Mouse (Mus musculus): ENCODE measurements at regions not wholly inside any gene's neighbourhood (a gene's known extent, or its start where the extent isn't known, plus 50 kb on each side); places are given as distances from the start of the nearest gene placed in this dataset.

DNA sequence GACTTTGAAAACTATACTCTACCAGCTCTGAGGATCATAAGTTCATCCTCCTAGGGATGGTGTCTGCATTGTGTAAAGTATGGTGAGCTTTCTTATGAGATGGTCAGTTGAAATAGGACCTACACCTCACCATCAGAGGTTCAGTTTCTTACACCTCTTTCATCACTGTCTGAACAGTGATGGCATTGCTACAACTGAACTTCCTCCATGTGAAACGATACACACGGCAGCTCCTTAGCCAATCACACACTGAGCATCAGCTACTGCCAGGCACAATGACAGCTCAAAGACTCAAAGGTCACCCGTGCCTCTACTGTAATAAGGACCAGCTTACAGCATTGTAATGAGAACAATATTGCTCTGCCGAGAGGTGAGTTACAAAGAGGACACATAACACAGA is 145.0 kb downstream of the Tm2d1 start:
- H3K27me3 ChIP-seq (ENCODE audit: control insufficient read depth, insufficient read depth, low read length) = no peaks in the 10 kb centered on the region
- H3K36me3 ChIP-seq (ENCODE audit: control insufficient read depth, insufficient read depth, low read length) = no peaks in the 10 kb centered on the region
- H3K27ac ChIP-seq (replicated peaks; ENCODE audit: low read depth, low read length) = no peak overlapping the region
- WGBS = 74% methylated on average over 4 of the region's 4 CpGs
- DNase-seq = no peak
- no peaks in the 10 kb centered on the region; the same call in 1 of the 2 replicates for H3K4me1 ChIP-seq (ENCODE audit: control insufficient read depth, insufficient read depth, low read length)
- no peak for ATAC-seq (ENCODE audit: low FRiP score, low TSS enrichment)
- no peak overlapping the region for H3K4me3 ChIP-seq (replicated peaks; ENCODE audit: low read depth, low read length)
- no peak overlapping the region for H3K4me2 ChIP-seq (ENCODE audit: low read length)
- no peak overlapping the region for H3K9ac ChIP-seq (replicated peaks; ENCODE audit: low read length)
- no peaks in the 10 kb centered on the region for H3K9me3 ChIP-seq (ENCODE audit: control insufficient read depth, low read length)

DNA sequence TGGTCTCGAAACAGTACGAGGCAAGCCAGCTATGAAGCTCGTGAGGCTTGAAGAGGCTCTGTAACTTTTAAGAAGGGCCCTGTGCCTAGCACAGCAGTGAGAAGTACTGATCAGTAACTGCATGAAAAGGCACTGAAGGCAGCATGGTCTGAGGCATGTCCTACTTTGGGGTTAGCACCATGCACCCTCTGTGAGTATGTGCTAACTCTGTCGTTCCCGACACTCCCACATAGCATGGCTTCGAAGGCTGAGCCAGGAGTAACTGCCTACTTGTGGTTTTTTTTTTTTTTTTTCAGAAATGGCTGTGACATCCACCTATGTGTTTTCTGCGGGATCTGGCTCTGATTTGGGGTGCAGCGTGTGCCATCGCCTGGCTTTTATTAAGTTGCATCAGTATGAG is 145.6 kb downstream of the Tm2d1 start:
- no peak for ATAC-seq (ENCODE audit: low FRiP score, low TSS enrichment)
- WGBS = 89% methylated on average over 9 of the region's 9 CpGs
- no peak for DNase-seq

DNA sequence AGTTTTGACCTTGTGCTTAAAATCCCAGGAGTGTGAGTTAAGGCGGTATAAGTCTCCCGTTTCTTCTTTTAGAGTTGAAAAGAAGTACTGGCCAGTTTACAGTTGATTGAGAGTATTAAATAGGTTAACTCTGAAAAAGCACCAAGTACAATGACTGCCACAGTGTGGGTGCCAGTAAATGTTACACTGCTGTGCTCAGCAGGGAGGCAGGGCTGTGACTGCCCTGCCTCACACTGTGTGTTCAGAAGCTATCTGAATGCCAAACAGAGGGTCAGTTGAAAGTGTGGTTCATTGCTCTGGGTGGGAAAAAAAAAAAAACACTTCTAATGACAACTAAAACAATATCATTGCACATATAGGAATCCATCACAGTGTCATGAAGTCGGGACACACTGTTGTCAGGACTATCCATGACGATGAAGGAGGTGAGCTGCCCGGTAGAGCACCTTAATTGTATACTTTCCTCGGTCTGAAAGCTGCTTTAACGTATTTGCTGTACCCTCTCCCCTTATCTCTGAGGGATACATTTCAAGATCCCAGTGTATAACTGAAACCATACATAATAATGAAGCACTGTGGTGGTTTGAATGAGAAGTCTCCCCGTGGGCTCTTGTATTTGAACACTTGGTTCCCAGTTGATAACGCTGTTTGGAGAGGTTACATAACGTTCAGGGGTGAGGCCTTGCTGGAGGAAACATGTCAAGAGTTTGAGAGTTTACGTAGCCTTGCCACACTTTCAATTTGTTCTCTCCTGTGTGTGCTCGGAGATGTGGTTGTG is 146.9 kb downstream of the Tm2d1 start:
- H3K36me3 ChIP-seq (ENCODE audit: control insufficient read depth, insufficient read depth, low read length) = no peaks in the 10 kb centered on the region
- no peak overlapping the region for H3K4me3 ChIP-seq (replicated peaks; ENCODE audit: low read depth, low read length)
- H3K27ac ChIP-seq (replicated peaks; ENCODE audit: low read depth, low read length) = no peak overlapping the region
- no peaks in the 10 kb centered on the region for H3K27me3 ChIP-seq (ENCODE audit: control insufficient read depth, insufficient read depth, low read length)
- no peaks in the 10 kb centered on the region for H3K9me3 ChIP-seq (ENCODE audit: control insufficient read depth, low read length)
- WGBS = 66% methylated on average over 12 of the region's 12 CpGs
- H3K9ac ChIP-seq (replicated peaks; ENCODE audit: low read length) = no peak overlapping the region
- no peak overlapping the region for H3K4me2 ChIP-seq (ENCODE audit: low read length)
- DNase-seq (no peak), ATAC-seq (ENCODE audit: low FRiP score, low TSS enrichment) (no peak)
- H3K4me1 ChIP-seq (ENCODE audit: control insufficient read depth, insufficient read depth, low read length) = no peaks in the 10 kb centered on the region

More for the DNA sequence above, 145.6 kb downstream of the Tm2d1 start:
- no peak overlapping the region for H3K27ac ChIP-seq (replicated peaks; ENCODE audit: low read depth, low read length)
- H3K4me3 ChIP-seq (replicated peaks; ENCODE audit: low read depth, low read length) = no peak overlapping the region
- no peak overlapping the region for H3K9ac ChIP-seq (replicated peaks; ENCODE audit: low read length)
- H3K4me2 ChIP-seq (ENCODE audit: low read length) = no peak overlapping the region
- no peaks in the 10 kb centered on the region for H3K9me3 ChIP-seq (ENCODE audit: control insufficient read depth, low read length)
- no peaks in the 10 kb centered on the region for H3K27me3 ChIP-seq (ENCODE audit: control insufficient read depth, insufficient read depth, low read length)
- no peaks in the 10 kb centered on the region for H3K4me1 ChIP-seq (ENCODE audit: control insufficient read depth, insufficient read depth, low read length)
- H3K36me3 ChIP-seq (ENCODE audit: control insufficient read depth, insufficient read depth, low read length) = no peaks in the 10 kb centered on the region

DNA sequence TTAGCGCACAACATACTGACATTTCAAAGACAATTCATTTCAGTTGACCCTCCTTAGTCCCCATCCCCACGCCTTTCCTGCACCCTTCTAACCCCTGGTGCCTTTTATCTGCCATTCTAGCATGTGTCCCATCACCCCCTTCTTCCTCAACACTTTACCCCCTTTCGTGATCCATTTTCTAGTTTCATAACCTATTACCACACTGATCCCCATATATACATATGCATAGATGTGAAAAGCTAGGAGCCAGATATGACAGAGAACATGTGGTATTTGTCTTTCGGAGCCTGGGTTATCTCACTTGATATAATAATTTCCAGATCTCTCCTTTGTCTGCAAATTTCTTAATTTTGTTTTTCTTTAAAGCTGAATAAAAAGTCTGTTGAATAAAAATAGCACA is 154.9 kb downstream of the Tm2d1 start:
- Histone ChIP-seq H3K36me3 (ENCODE audit: control insufficient read depth, insufficient read depth, low read length) (no peaks in the 10 kb centered on the region), H3K27me3 (ENCODE audit: control insufficient read depth, insufficient read depth, low read length) (no peaks in the 10 kb centered on the region), H3K4me3 (replicated peaks; ENCODE audit: low read depth, low read length) (no peak overlapping the region), H3K4me2 (ENCODE audit: low read length) (no peak overlapping the region), H3K9me3 (ENCODE audit: control insufficient read depth, low read length) (no peaks in the 10 kb centered on the region), H3K9ac (replicated peaks; ENCODE audit: low read length) (no peak overlapping the region), H3K4me1 (ENCODE audit: control insufficient read depth, insufficient read depth, low read length) (no peaks in the 10 kb centered on the region), H3K27ac (replicated peaks; ENCODE audit: low read depth, low read length) (no peak overlapping the region)
- WGBS = 92% methylated on average over 4 of the region's 4 CpGs
- DNase-seq = no peak
- ATAC-seq (ENCODE audit: low FRiP score, low TSS enrichment) = no peak

DNA sequence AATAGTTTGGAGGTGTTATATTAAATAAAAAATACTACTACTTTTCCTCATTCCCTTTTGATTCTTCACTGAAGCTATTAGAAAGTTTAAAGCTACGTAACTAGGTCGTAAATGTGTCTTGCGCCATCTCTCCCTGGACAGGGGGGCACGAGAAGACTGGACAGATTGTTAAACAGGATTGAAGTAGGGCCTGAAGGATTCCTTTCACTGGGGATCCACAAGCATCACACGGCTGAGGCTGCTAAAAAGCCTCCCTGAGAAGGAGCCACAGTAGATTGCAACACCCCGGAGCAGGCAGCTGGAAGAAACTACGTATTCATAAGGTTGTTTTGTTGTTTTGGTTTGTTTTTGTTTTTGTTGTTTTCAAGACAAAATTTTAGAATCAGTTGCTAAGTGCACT is 158.7 kb downstream of the Tm2d1 start:
- no peak overlapping the region for H3K4me2 ChIP-seq (ENCODE audit: low read length)
- 81% methylated on average over 7 of the region's 7 CpGs for WGBS
- H3K27me3 ChIP-seq (ENCODE audit: control insufficient read depth, insufficient read depth, low read length) = no peaks in the 10 kb centered on the region
- ATAC-seq (ENCODE audit: low FRiP score, low TSS enrichment) = no peak
- no peak overlapping the region for H3K4me3 ChIP-seq (replicated peaks; ENCODE audit: low read depth, low read length)
- no peak for DNase-seq
- no peaks in the 10 kb centered on the region for H3K4me1 ChIP-seq (ENCODE audit: control insufficient read depth, insufficient read depth, low read length)
- H3K27ac ChIP-seq (replicated peaks; ENCODE audit: low read depth, low read length) = no peak overlapping the region
- H3K36me3 ChIP-seq (ENCODE audit: control insufficient read depth, insufficient read depth, low read length) = no peaks in the 10 kb centered on the region
- no peaks in the 10 kb centered on the region for H3K9me3 ChIP-seq (ENCODE audit: control insufficient read depth, low read length)
- no peak overlapping the region for H3K9ac ChIP-seq (replicated peaks; ENCODE audit: low read length)

DNA sequence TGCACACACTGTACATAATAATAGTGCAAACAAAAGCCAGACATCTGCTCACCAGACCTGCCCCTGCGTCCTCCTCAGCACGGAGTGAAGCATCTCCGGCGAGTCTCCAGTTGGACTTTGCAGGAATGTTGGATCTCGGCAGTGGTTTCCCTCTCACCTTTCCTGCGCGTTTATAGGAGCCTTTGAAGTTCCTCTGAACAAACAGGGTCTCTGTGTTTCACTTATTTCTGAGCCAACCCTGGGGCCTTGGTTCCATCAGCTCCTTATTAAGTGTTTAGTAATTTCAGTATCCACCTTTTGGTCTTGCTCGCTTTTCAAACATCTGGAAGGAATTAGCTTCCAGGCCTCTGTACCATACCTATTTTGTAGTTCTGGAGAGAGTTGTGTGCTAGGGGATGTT is 159.7 kb downstream of the Tm2d1 start:
- Histone ChIP-seq H3K4me2 (ENCODE audit: low read length) (no peak overlapping the region), H3K9ac (replicated peaks; ENCODE audit: low read length) (no peak overlapping the region), H3K4me3 (replicated peaks; ENCODE audit: low read depth, low read length) (no peak overlapping the region), H3K27me3 (ENCODE audit: control insufficient read depth, insufficient read depth, low read length) (no peaks in the 10 kb centered on the region), H3K27ac (replicated peaks; ENCODE audit: low read depth, low read length) (no peak overlapping the region), H3K4me1 (ENCODE audit: control insufficient read depth, insufficient read depth, low read length) (no peaks in the 10 kb centered on the region), H3K36me3 (ENCODE audit: control insufficient read depth, insufficient read depth, low read length) (no peaks in the 10 kb centered on the region), H3K9me3 (ENCODE audit: control insufficient read depth, low read length) (no peaks in the 10 kb centered on the region)
- no peak for ATAC-seq (ENCODE audit: low FRiP score, low TSS enrichment)
- no peak for DNase-seq
- WGBS = 78% methylated on average over 8 of the region's 8 CpGs

DNA sequence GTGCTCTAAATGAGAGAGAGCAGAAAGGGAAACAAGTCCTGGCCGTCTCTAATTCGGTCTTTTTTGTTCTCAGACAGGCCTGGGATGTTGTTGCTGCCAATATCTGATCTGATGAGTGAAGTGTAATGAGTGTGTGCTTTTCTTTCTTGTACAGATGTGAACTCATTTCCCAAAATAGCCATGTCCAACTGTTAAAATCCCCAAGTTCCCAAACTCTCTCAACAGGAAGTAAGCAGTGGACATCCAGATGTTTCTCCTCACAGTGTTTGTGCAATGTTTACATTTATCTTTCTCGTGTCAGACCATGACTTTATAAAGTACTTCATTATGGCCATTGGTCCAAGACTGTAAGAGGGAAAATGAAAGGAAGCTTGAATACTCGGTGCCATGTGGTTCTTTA is 161.5 kb downstream of the Tm2d1 start:
- H3K27ac ChIP-seq (replicated peaks; ENCODE audit: low read depth, low read length) = no peak overlapping the region
- WGBS = 87% methylated on average over 4 of the region's 4 CpGs
- no peaks in the 10 kb centered on the region for H3K27me3 ChIP-seq (ENCODE audit: control insufficient read depth, insufficient read depth, low read length)
- H3K4me1 ChIP-seq (ENCODE audit: control insufficient read depth, insufficient read depth, low read length) = no peaks in the 10 kb centered on the region
- DNase-seq = no peak
- no peak overlapping the region for H3K4me3 ChIP-seq (replicated peaks; ENCODE audit: low read depth, low read length)
- no peak overlapping the region for H3K9ac ChIP-seq (replicated peaks; ENCODE audit: low read length)
- H3K4me2 ChIP-seq (ENCODE audit: low read length) = no peak overlapping the region
- H3K9me3 ChIP-seq (ENCODE audit: control insufficient read depth, low read length) = no peaks in the 10 kb centered on the region
- H3K36me3 ChIP-seq (ENCODE audit: control insufficient read depth, insufficient read depth, low read length) = no peaks in the 10 kb centered on the region
- ATAC-seq (ENCODE audit: low FRiP score, low TSS enrichment) = no peak

DNA sequence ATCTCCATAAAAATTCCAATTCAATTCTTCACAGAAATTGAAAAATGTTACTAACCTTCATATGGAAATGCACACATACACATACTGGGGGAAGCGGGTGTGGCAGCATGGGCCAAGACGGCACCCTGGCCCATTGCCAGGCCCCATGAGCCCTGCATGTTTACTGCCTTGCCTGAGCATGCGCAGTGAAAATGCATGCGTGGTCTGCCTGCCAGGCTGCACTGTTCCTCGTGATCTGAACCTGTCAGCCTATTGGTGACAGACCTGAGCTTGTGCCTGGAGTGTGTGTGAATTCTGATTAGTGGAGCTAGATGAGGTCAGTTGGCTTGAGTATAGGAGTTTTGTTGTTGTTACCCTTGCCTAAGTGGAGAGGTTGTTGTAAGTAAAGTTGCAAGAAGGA is 167.9 kb downstream of the Tm2d1 start:
- Histone ChIP-seq H3K4me2 (ENCODE audit: low read length) (no peak overlapping the region), H3K4me3 (replicated peaks; ENCODE audit: low read depth, low read length) (no peak overlapping the region), H3K36me3 (ENCODE audit: control insufficient read depth, insufficient read depth, low read length) (no peaks in the 10 kb centered on the region), H3K27me3 (ENCODE audit: control insufficient read depth, insufficient read depth, low read length) (no peaks in the 10 kb centered on the region), H3K4me1 (ENCODE audit: control insufficient read depth, insufficient read depth, low read length) (no peaks in the 10 kb centered on the region), H3K9ac (replicated peaks; ENCODE audit: low read length) (no peak overlapping the region), H3K27ac (replicated peaks; ENCODE audit: low read depth, low read length) (no peak overlapping the region), H3K9me3 (ENCODE audit: control insufficient read depth, low read length) (no peaks in the 10 kb centered on the region)
- ATAC-seq (ENCODE audit: low FRiP score, low TSS enrichment) (no peak), DNase-seq (no peak)
- 86% methylated on average over 5 of the region's 5 CpGs for WGBS

DNA sequence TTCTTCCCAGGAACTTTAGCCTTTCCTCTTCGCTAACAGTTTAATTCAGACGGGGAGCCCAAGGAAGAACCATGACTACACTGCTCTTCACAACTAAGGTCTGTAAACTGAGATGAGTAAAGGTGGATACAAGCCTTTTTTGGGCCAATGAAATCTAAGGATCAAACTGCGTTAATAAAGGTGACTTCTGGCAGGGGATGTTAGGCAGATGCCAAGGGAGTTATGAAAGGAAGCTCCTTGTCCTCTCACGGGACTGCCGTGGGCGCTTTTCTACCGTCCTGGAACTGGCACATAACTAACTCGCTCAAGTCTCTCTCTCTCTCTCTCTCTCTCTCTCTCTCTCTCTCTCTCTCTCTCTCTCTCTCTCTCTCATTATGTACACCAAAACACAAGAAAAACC is 175.7 kb downstream of the Tm2d1 start:
- WGBS = 93% methylated on average over 8 of the region's 8 CpGs
- H3K27ac ChIP-seq (replicated peaks; ENCODE audit: low read depth, low read length) = no peak overlapping the region
- H3K4me1 ChIP-seq (ENCODE audit: control insufficient read depth, insufficient read depth, low read length) = no peaks in the 10 kb centered on the region
- H3K9me3 ChIP-seq (ENCODE audit: control insufficient read depth, low read length) = no peaks in the 10 kb centered on the region
- H3K4me2 ChIP-seq (ENCODE audit: low read length) = no peak overlapping the region
- DNase-seq = no peak
- no peak for ATAC-seq (ENCODE audit: low FRiP score, low TSS enrichment)
- no peak overlapping the region for H3K9ac ChIP-seq (replicated peaks; ENCODE audit: low read length)
- H3K36me3 ChIP-seq (ENCODE audit: control insufficient read depth, insufficient read depth, low read length) = no peaks in the 10 kb centered on the region
- H3K27me3 ChIP-seq (ENCODE audit: control insufficient read depth, insufficient read depth, low read length) = no peaks in the 10 kb centered on the region
- no peak overlapping the region for H3K4me3 ChIP-seq (replicated peaks; ENCODE audit: low read depth, low read length)
